8 mouse cellular contexts compared by ENCODE assay signal in the genomic region with DNA sequence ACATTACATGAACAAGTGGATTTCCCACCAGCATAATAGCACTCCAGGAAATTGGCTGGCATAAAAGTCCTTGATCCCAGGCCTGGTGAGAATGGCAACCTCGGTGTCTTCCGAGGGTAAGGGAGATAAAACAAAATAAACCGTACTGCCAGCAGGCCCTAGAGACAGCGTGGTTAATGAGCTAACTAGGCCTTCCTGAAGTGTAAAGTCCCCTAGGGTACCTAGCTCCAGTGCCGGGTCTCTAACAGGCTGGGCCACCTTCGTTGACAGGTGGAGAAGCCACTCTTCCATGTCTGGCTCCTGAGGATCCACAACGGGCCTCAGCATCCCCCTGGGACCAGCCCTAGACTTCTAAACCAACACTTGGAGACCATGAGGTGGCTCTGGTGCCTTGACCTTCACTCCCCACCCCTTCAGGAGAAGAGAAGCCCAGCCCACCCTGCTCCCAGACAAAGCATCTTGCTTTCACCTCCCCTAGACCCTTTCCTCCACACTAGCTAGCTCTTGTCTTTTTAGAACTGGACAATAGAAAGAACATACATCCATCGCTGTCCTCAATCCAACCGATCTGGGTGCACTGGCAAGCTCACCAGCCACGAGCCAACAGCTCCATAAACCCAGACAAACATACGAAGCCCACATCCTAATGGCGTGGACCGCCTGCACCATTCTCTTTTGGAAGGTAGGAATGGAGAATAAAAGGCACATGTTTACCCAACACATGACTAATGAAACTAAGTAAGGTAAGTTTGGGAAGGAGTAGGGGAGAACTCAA. TPM values are rescaled to one million over a fixed set of nuclear protein-coding genes. Genes with fewer than 3 reads are reported as not detected.
DNase-seq lines count a peak whose midpoint lies in the region; ATAC-seq and TF ChIP-seq lines count a peak whose summit lies in the region.

No protein-coding gene starts in this region.

- peaks cover 54% of the 10 kb centered on the region for H3K4me1 ChIP-seq in heart, embryonic 10.5 days
- no peaks in the 10 kb centered on the region for H3K4me1 ChIP-seq in midbrain, postnatal 0 days (ENCODE audit: insufficient read depth, low read length)

- no peaks in the 10 kb centered on the region for H3K9me3 ChIP-seq in heart, embryonic 10.5 days
- no peaks in the 10 kb centered on the region for H3K9me3 ChIP-seq in midbrain, postnatal 0 days (ENCODE audit: low read length)

- TF ChIP-seq CTCF in midbrain, postnatal 0 days (IDR thresholded peaks at IDR 0.05): no peak

- H3K27ac ChIP-seq in heart, embryonic 10.5 days: peak overlapping the region; percentile 100
- H3K27ac ChIP-seq in midbrain, postnatal 0 days (ENCODE audit: low read depth, low read length): no peak overlapping the region

- no peaks in the 10 kb centered on the region for H3K27me3 ChIP-seq in heart, embryonic 10.5 days (ENCODE audit: insufficient read depth, poor library complexity, severe bottlenecking)
- H3K27me3 ChIP-seq in midbrain, postnatal 0 days (ENCODE audit: insufficient read depth, low read length): no peaks in the 10 kb centered on the region

- ATAC-seq in midbrain, postnatal 0 days (ENCODE audit: low FRiP score): no peak

- peak; percentile 73 for DNase-seq in heart, embryonic 10.5 days (ENCODE audit: low spot score)
- DNase-seq in heart, postnatal 25 days (ENCODE audit: low spot score): no peak
- DNase-seq in cerebellum, postnatal 25 days: peak; percentile 46 to 63
- peak; percentile 14 to 33 for DNase-seq in heart, postnatal 36 days
- DNase-seq in midbrain, postnatal 0 days (ENCODE audit: low spot score): no peak
- no peak for DNase-seq in left cerebral cortex, postnatal 10 days (ENCODE audit: extremely low spot score in 1 of 2, low spot score in 2 of 2)
- no peak for DNase-seq in frontal cortex, postnatal 25 days (ENCODE audit: low spot score in 2 of 2)
- no peak for DNase-seq in layer of hippocampus, adult 9-10 months (ENCODE audit: low spot score)

- WGBS in heart, embryonic 10.5 days: 37% methylated on average over 13 of the region's 13 CpGs
- WGBS in midbrain, postnatal 0 days: 47% methylated on average over 13 of the region's 13 CpGs

- peak overlapping the region; percentile 79 for H3K4me3 ChIP-seq in heart, embryonic 10.5 days
- H3K4me3 ChIP-seq in midbrain, postnatal 0 days (ENCODE audit: low read depth, low read length): no peak overlapping the region

- peaks cover 54% of the 10 kb centered on the region for H3K36me3 ChIP-seq in heart, embryonic 10.5 days
- no peaks in the 10 kb centered on the region for H3K36me3 ChIP-seq in midbrain, postnatal 0 days (ENCODE audit: insufficient read depth, low read length)

- peak overlapping the region; percentile 35; the same call in 1 of the 2 replicates for H3K4me2 ChIP-seq in midbrain, postnatal 0 days (ENCODE audit: low read depth, low read length, poor library complexity, severe bottlenecking)

- intact Hi-C loops in heart, postnatal 25 days (cut with DNase I): no loop called here
- intact Hi-C loops in heart, postnatal 36 days (cut with DNase I): loop anchor here (2.0 kb wide), 1 partner anchor 52 kb away; no protein-coding TSS in a partner anchor
- intact Hi-C loops in left cerebral cortex, postnatal 10 days (cut with DNase I): no loop called here

- no peak overlapping the region for H3K9ac ChIP-seq in midbrain, postnatal 0 days (replicated peaks; ENCODE audit: low read length, poor library complexity, severe bottlenecking)

RNA-seq across cellular contexts. Expression of gene Meis1, which starts 10.0 kb away (rescaled TPM):
- 111 and 139 TPM in 2 replicates for polyA plus RNA-seq in heart, embryonic 10.5 days (2016; fragmentation: Nextera tagmentation; extraction: Ambion mirVana)
- 10 to 100 TPM; 26.5 to 31.4 TPM for total RNA-seq in heart, postnatal 25 days (2021)
- 10 to 100 TPM; 22.4 to 31.4 TPM for total RNA-seq in heart, postnatal 36 days (2021)
- 28.6 and 40.1 TPM in 2 replicates for total RNA-seq in midbrain, postnatal 0 days (2014; rRNA removed)
- polyA plus RNA-seq in midbrain, postnatal 0 days (2015; fragmentation: Nextera tagmentation; extraction: Ambion mirVana): 16.1 and 18.8 TPM in 2 replicates
- 1 to 10 TPM; 4.0 to 6.9 TPM for total RNA-seq in left cerebral cortex, postnatal 10 days (2021)

Comparison
In these comparisons a context has a peak if more than half of its experiments do, and no peak if none do; other contexts are left out.
1. DNase-seq: peak in heart, embryonic 10.5 days (single experiment), cerebellum, postnatal 25 days (2 of 2) and heart, postnatal 36 days (2 of 2); none in heart, postnatal 25 days (single experiment), midbrain, postnatal 0 days (single experiment), left cerebral cortex, postnatal 10 days (0 of 2), frontal cortex, postnatal 25 days (0 of 2) and layer of hippocampus, adult 9-10 months (single experiment).